Mouse (Mus musculus) frontal cortex, postnatal 10 days (tissue): ENCODE measurements at regions not wholly inside any gene's neighbourhood (a gene's known extent, or its start where the extent isn't known, plus 50 kb on each side); places are given as distances from the start of the nearest gene placed in this dataset.

Experiments
- DNase-seq, 2 experiments: peaks; one replicate each; pipeline ENCODE4 v3.0.0; 2022; ENCODE audit warnings: low spot score in 2 of 2, mixed read lengths in 1 of 2

- DNase-seq = no peak
Measured at GRCm38 (mm10) chr19:54460426-54461170, 416.6 kb downstream of the Adra2a start.

DNA sequence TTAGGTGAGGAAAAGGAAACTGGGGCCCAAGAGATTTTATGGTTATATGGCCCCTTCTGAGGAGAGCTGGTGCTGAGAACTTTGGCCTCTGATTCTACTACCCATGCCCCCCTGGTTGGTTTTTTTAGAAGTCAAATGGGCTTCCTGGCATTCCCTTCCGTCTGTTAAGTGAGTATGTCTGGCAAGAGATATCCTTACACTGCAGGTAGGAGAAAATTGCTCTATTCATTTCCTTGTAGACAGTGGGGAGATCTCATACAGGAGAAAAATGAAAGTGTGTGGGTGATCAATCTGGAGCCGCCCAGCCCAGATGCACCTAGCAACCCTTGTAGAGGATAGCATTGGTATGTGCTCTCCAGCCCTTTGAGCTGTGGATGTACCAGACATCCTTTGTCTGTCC is 418.5 kb downstream of the Adra2a start:
- DNase-seq = no peak

GRCm38 (mm10) chr19:54470034-54470433 is 426.1 kb downstream of the Adra2a start:
- no peak for DNase-seq

DNA sequence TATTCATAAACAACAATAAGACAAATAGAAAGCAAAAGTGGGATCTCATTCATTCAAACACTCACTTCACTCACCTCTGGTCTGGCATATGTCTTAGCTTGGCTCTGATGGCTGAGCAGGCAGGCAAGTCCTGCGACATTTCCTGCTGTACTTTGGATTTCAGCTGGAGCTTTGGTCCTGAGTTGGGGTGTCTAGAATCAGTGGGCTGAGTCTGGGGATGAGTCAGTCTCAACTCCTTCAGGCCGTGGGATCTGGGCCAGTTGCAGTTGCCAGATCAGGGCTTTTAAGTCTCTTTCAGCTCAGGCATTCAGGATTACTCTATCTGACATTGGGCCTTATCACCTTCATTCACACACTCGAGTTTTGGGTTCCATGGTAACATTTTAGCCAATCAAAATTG is 454.1 kb downstream of the Adra2a start:
- DNase-seq = no peak

GRCm38 (mm10) chr19:54533858-54534257 is 489.9 kb downstream of the Adra2a start:
- no peak for DNase-seq

GRCm38 (mm10) chr19:54555351-54555750 is 511.4 kb downstream of the Adra2a start:
- no peak for DNase-seq

GRCm38 (mm10) chr19:54557984-54558383 is 514.0 kb downstream of the Adra2a start:
- no peak for DNase-seq

DNA sequence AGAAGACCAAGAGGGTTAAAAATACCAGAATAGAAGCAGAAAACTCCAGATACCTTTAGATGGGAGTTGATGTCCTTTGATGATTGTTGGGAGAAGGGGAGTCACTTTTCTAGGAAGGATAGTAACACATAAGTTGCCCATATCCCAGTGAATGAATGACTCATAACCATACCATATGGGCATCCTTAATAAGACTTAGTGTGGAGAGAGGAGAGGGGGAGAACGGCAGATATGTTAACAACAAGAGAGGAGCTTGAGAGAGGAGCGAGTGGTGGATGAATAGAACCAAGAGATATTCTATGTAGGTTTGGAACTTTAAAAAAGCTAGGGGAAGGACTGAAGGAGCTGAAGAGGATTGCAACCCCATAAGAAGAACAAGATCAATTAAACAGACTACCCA is 539.6 kb downstream of the Adra2a start:
- no peak for DNase-seq

DNA sequence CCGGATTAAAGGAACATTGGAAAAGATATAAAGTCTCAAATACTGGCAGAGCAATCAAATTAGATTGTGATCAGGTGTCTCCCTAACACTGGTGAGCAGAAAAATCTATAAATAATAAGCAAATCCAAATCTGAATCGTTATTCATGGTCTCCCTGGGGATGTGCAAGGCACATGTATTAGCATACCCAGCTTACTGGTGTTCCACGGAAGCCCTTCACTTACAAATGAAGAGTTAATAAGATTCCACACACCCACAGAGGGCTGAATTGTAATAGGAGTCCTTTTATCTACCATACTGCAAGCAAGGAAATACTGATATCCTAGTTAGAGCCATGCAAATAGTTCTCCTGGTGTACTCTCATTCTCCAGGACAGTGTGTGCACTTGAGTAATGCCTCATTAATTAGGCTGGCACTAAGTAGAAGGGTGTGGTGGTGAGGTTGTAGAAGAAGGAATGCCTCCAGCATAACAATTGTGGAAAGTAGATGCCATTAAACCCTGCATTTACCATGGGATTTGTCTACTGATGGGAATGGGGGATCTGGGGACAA is 540.8 kb downstream of the Adra2a start:
- DNase-seq = no peak

- DNase-seq = no peak
Measured at GRCm38 (mm10) chr19:54585326-54585725, 541.4 kb downstream of the Adra2a start.

DNA sequence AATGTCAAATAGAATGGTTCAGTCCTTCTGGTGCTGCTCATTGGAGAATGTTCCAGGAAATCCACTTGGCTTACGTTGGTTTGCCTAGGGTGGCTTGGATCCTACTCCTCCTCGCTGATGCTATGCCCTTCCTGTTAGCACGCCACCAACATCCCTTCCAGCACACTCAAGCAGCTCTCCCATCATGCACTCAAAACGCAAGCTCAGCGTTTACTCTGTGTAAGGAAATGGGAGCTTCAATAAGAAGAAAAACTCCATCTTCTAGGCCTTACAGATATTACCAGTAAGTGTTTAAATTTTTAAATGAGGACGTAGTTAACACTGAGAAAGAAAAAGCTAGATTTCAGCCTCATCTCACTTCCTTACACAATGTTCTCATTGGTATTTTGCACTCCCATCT is 523.7 kb downstream of the Gpam start:
- DNase-seq = no peak

DNA sequence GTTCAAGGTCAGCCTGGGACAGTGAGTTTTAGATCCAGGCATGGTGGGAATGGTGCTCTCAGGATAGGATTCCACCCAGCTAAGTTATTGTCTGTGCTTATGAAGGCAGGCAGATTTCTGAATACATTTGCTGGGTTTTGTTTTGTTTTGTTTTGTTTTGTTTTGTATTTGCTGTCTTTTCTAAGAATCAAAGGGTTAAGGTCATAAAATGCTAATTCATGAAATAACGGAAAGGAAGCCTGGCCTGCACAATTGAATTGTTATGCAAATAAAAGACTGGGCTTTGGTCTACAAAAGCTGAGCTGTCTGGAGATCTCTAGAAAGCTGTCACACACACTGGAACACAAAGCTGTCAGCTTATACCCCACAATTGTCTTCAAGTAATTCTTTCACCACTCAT is 521.7 kb downstream of the Gpam start:
- DNase-seq = no peak

GRCm38 (mm10) chr19:54616924-54617323 is 510.1 kb downstream of the Gpam start:
- peak in 1 of 2 experiments; percentile 6 for DNase-seq
